Mouse (Mus musculus) intestine, postnatal 0 days (tissue): ENCODE data around the gene Plekhh3. TPM values are rescaled to one million over a fixed set of nuclear protein-coding genes. Genes with fewer than 3 reads are reported as not detected.

Experiments used
- ATAC-seq: fragments of 200-750 bp; cut with Nextera tagmentation; 2 replicates; pipeline ENCODE4 v1.8.0; 2017; ENCODE audit warnings: mild to moderate bottlenecking, moderate TSS enrichment, moderate library complexity
- H3K27ac ChIP-seq: fragments of 300-500 bp; sonication (generic); 2 replicates; pipeline ENCODE4 v1.5.1; 2014; ENCODE audit warnings: mild to moderate bottlenecking, low read depth, low read length, moderate library complexity
- H3K27me3 ChIP-seq: fragments of 300-500 bp; sonication (generic); replicated peaks from 2 replicates; pipeline ENCODE4 v1.6.1; 2014; ENCODE audit warnings: low read length, mixed read lengths; ENCODE audit not compliant: control insufficient read depth, insufficient read depth
- H3K36me3 ChIP-seq: fragments of 300-500 bp; sonication (generic); 2 replicates; pipeline ENCODE4 v1.6.1; 2014; ENCODE audit warnings: mild to moderate bottlenecking, moderate library complexity; ENCODE audit not compliant: control insufficient read depth, insufficient read depth
- H3K4me1 ChIP-seq: fragments of 300-500 bp; sonication (generic); replicated peaks from 2 replicates; pipeline ENCODE4 v1.6.1; 2014; ENCODE audit warnings: antibody characterized with exemption, low read length, mixed read lengths; ENCODE audit not compliant: control insufficient read depth, insufficient read depth
- H3K4me2 ChIP-seq: fragments of 300-500 bp; sonication (generic); replicated peaks from 2 replicates; pipeline ENCODE4 v1.6.1; 2014; ENCODE audit warnings: low read depth, mild to moderate bottlenecking, moderate library complexity
- H3K4me3 ChIP-seq: fragments of 300-500 bp; sonication (generic); 2 replicates; pipeline ENCODE4 v1.5.1; 2014; ENCODE audit warnings: low read depth, low read length
- H3K9ac ChIP-seq: fragments of 300-500 bp; sonication (generic); 2 replicates; pipeline ENCODE4 v1.6.1; 2014; ENCODE audit warnings: mild to moderate bottlenecking, low read depth, low read length
- H3K9me3 ChIP-seq: fragments of 300-500 bp; sonication (generic); 2 replicates; pipeline ENCODE4 v1.6.1; 2016; ENCODE audit warnings: mixed run types; ENCODE audit not compliant: control insufficient read depth
- CTCF ChIP-seq: sonication (generic); IDR thresholded peaks from 2 replicates; pipeline ENCODE4 v1.5.1; 2016; ENCODE audit warnings: low read depth, mild to moderate bottlenecking, control low read depth, antibody characterized with exemption, moderate library complexity
- WGBS: fragments of 180-500 bp; shearing (Covaris S2); extraction: QIAGEN DNeasy Blood & Tissue Kit; methylation state at CpG from one replicate; pipeline ENCODE4 v1.1.7; 2014; 5-methylcytosine and 5-hydroxymethylcytosine counted together
- polyA plus RNA-seq: library from polyadenylated mRNA; unstranded; fragments of >200 nt; fragmentation: Nextera tagmentation; extraction: Ambion mirVana; gene quantifications from 2 replicates; pipeline ENCODE4 v1.2.1, GENCODE M21; 2015

The Plekhh3 gene
- polyA plus RNA-seq, result 7.7 and 7.8 TPM in 2 replicates

GRCm38 (mm10) chr11:101170811-101171610 is at the start of gene Plekhh3:
Gene Plekhh3 (minus strand): TSS chr11:101171351.
- TF ChIP-seq CTCF, result peak; percentile 29; the same call in 1 of the 2 replicates
- Histone ChIP-seq H3K36me3 (peaks cover 23% of the 10 kb centered on the region), H3K9me3 (no peaks in the 10 kb centered on the region), H3K4me1 (peaks cover 26% of the 10 kb centered on the region), H3K27me3 (no peaks in the 10 kb centered on the region), H3K4me3 (peak within 1 kb of the TSS; percentile 79), H3K4me2 (peak within 1 kb of the TSS; percentile 93), H3K9ac (peak within 1 kb of the TSS; percentile 66), H3K27ac (peak within 1 kb of the TSS; percentile 85)
- WGBS, result under 1% methylated on average over 48 of the region's 50 CpGs
- peak; percentile 89 for ATAC-seq

GRCm38 (mm10) chr11:101220853-101221252 is 49.7 kb upstream of the Plekhh3 start:
- no peak overlapping the region for H3K9ac ChIP-seq
- peak; percentile 77 for ATAC-seq
- WGBS, result 32% methylated on average over 2 of the region's 2 CpGs
- no peak overlapping the region for H3K4me2 ChIP-seq
- H3K4me3 ChIP-seq, result no peak overlapping the region
- peaks cover 11% of the 10 kb centered on the region for H3K36me3 ChIP-seq
- TF ChIP-seq CTCF, result no peak
- peak overlapping the region; percentile 76 for H3K27ac ChIP-seq
- no peaks in the 10 kb centered on the region for H3K27me3 ChIP-seq
- H3K9me3 ChIP-seq, result no peaks in the 10 kb centered on the region
- H3K4me1 ChIP-seq, result peaks cover 9% of the 10 kb centered on the region; the same call in 1 of the 2 replicates

- 82% methylated on average over 10 of the region's 10 CpGs for whole genome bisulfite sequencing
- ATAC-seq, result no peak
- Histone ChIP-seq H3K4me1 (peaks cover 9% of the 10 kb centered on the region; the same call in 1 of the 2 replicates), H3K9me3 (no peaks in the 10 kb centered on the region), H3K4me3 (no peak overlapping the region), H3K27me3 (no peaks in the 10 kb centered on the region), H3K4me2 (no peak overlapping the region), H3K9ac (no peak overlapping the region), H3K36me3 (peaks cover 32% of the 10 kb centered on the region), H3K27ac (no peak overlapping the region)
- TF ChIP-seq CTCF, result no peak
Measured at GRCm38 (mm10) chr11:101218436-101219055, 47.4 kb upstream of the Plekhh3 start.

GRCm38 (mm10) chr11:101216936-101217335 is 45.8 kb upstream of the Plekhh3 start:
- peaks cover 42% of the 10 kb centered on the region for H3K36me3 ChIP-seq
- no peak overlapping the region for H3K4me3 ChIP-seq
- H3K4me1 ChIP-seq, result peaks cover 9% of the 10 kb centered on the region; the same call in 1 of the 2 replicates
- no peak for ATAC-seq
- H3K27ac ChIP-seq, result no peak overlapping the region
- no peak overlapping the region for H3K4me2 ChIP-seq
- no peaks in the 10 kb centered on the region for H3K27me3 ChIP-seq
- H3K9me3 ChIP-seq, result no peaks in the 10 kb centered on the region
- no peak for TF ChIP-seq CTCF
- no peak overlapping the region for H3K9ac ChIP-seq
- WGBS, result 85% methylated on average over 5 of the region's 5 CpGs

GRCm38 (mm10) chr11:101211970-101212369 is 40.8 kb upstream of the Plekhh3 start:
- H3K4me1 ChIP-seq, result no peaks in the 10 kb centered on the region
- H3K36me3 ChIP-seq, result peaks cover 69% of the 10 kb centered on the region
- H3K9me3 ChIP-seq, result no peaks in the 10 kb centered on the region
- peak; percentile 86 for TF ChIP-seq CTCF
- no peak overlapping the region for H3K27ac ChIP-seq
- peak; percentile 51 for ATAC-seq
- WGBS, result 44% methylated on average over 3 of the region's 3 CpGs
- no peaks in the 10 kb centered on the region for H3K27me3 ChIP-seq
- H3K4me3 ChIP-seq, result no peak overlapping the region
- H3K9ac ChIP-seq, result no peak overlapping the region
- H3K4me2 ChIP-seq, result no peak overlapping the region

GRCm38 (mm10) chr11:101200986-101201385 is 29.8 kb upstream of the Plekhh3 start:
- WGBS, result 29% methylated on average over 7 of the region's 7 CpGs
- no peaks in the 10 kb centered on the region for H3K4me1 ChIP-seq
- no peak overlapping the region for H3K27ac ChIP-seq
- H3K27me3 ChIP-seq, result no peaks in the 10 kb centered on the region
- H3K9me3 ChIP-seq, result no peaks in the 10 kb centered on the region
- H3K36me3 ChIP-seq, result peaks cover 76% of the 10 kb centered on the region
- no peak overlapping the region for H3K4me2 ChIP-seq
- no peak overlapping the region for H3K4me3 ChIP-seq
- TF ChIP-seq CTCF, result peak; percentile 84
- ATAC-seq, result 0 out of 2 replicates have a peak, but pooled peaks have one; percentile 33
- H3K9ac ChIP-seq, result no peak overlapping the region
